Mouse (Mus musculus): Measurements from ENCODE around the gene Tex2.

GRCm38 (mm10) chr11:106477505-106478160 is 135.6 kb downstream of the Tex2 start:
- no peak for TF ChIP-seq POLR2A (IDR thresholded peaks at IDR 0.05; ENCODE audit: borderline replicate concordance, extremely low read depth, low read depth, low read length)
- no peak for TF ChIP-seq CTCF (IDR thresholded peaks at IDR 0.05; ENCODE audit: insufficient read depth, low read length)

All from lung, adult 2 months (tissue).